Mouse (Mus musculus) intestine, embryonic 14.5 days (tissue): ENCODE data around the gene Tmem39a. TPM values are rescaled to one million over a fixed set of nuclear protein-coding genes. Genes with fewer than 3 reads are reported as not detected.

ENCODE experiments used
- ATAC-seq: fragments of 200-750 bp; cut with Nextera tagmentation; replicated peaks from 2 replicates; pipeline ENCODE4 v1.8.0; 2017; ENCODE audit warnings: low read depth, moderate number of reproducible peaks, moderate TSS enrichment, moderate library complexity; ENCODE audit not compliant: low FRiP score, low TSS enrichment
- DNase-seq: peaks from one replicate; pipeline ENCODE4 v3.0.0-alpha.2; 2018; ENCODE audit warnings: low spot score
- H3K27ac ChIP-seq: fragments of 300-500 bp; sonication (generic); 2 replicates; pipeline ENCODE4 v1.5.1; 2014; ENCODE audit warnings: low read depth, mild to moderate bottlenecking, control low read depth
- H3K27me3 ChIP-seq: fragments of 300-500 bp; sonication (generic); replicated peaks from 2 replicates; pipeline ENCODE4 v1.6.1; 2014; ENCODE audit warnings: low read length, control low read depth; ENCODE audit not compliant: control insufficient read depth, insufficient read depth
- H3K36me3 ChIP-seq: fragments of 300-500 bp; sonication (generic); 2 replicates; pipeline ENCODE4 v1.6.1; 2014; ENCODE audit warnings: low read length, control low read depth; ENCODE audit not compliant: control insufficient read depth, insufficient read depth
- H3K4me1 ChIP-seq: fragments of 300-500 bp; sonication (generic); replicated peaks from 2 replicates; pipeline ENCODE4 v1.6.1; 2014; ENCODE audit warnings: low read length, control low read depth, mixed read lengths; ENCODE audit not compliant: control insufficient read depth, insufficient read depth
- H3K4me2 ChIP-seq: fragments of 300-500 bp; sonication (generic); 2 replicates; pipeline ENCODE4 v1.6.1; 2014; ENCODE audit warnings: low read length
- H3K4me3 ChIP-seq: fragments of 300-500 bp; sonication (generic); 2 replicates; pipeline ENCODE4 v1.5.1; 2014; ENCODE audit warnings: low read depth, low read length, control low read depth, mixed read lengths
- H3K9ac ChIP-seq: fragments of 300-500 bp; sonication (generic); 2 replicates; pipeline ENCODE4 v1.6.1; 2014; ENCODE audit warnings: mild to moderate bottlenecking, low read length
- H3K9me3 ChIP-seq: fragments of 300-500 bp; sonication (generic); 2 replicates; pipeline ENCODE4 v1.6.1; 2016; ENCODE audit warnings: low read length, control low read depth; ENCODE audit not compliant: control insufficient read depth
- WGBS: fragments of 180-500 bp; shearing (Covaris S2); extraction: QIAGEN DNeasy Blood & Tissue Kit; methylation state at CpG from one replicate; pipeline ENCODE4 v1.1.7; 2014; 5-methylcytosine and 5-hydroxymethylcytosine counted together
- polyA plus RNA-seq: library from polyadenylated mRNA; unstranded; fragments of >200 nt; fragmentation: Nextera tagmentation; extraction: Ambion mirVana; gene quantifications from 2 replicates; pipeline ENCODE4 v1.2.1, GENCODE M21; 2014

The Tmem39a gene
- polyA plus RNA-seq, 1 experiment from 2014 or later = 97.9 TPM

- H3K27me3 ChIP-seq = no peaks in the 10 kb centered on the region
- no peak overlapping the region for H3K4me3 ChIP-seq
- DNase-seq (no peak), ATAC-seq (no peak)
- no peaks in the 10 kb centered on the region for H3K9me3 ChIP-seq
- H3K9ac ChIP-seq = no peak overlapping the region
- WGBS = 95% methylated on average over 13 of the region's 13 CpGs
- no peak overlapping the region for H3K27ac ChIP-seq
- H3K36me3 ChIP-seq = 0 out of 2 replicates have a peak, but pooled peaks cover 16% of the 10 kb centered on the region
- H3K4me1 ChIP-seq = no peaks in the 10 kb centered on the region
- no peak overlapping the region for H3K4me2 ChIP-seq
These were observed 59.5 kb downstream of the Tmem39a start for GRCm38 (mm10) chr16:38617977-38618376.

GRCm38 (mm10) chr16:38619054-38619453, 60.6 kb downstream of the Tmem39a start:
- Histone ChIP-seq H3K4me3 (no peak overlapping the region), H3K27ac (no peak overlapping the region), H3K9ac (no peak overlapping the region), H3K4me2 (no peak overlapping the region), H3K36me3 (0 out of 2 replicates have a peak, but pooled peaks cover 16% of the 10 kb centered on the region), H3K4me1 (no peaks in the 10 kb centered on the region), H3K27me3 (no peaks in the 10 kb centered on the region), H3K9me3 (no peaks in the 10 kb centered on the region)
- DNase-seq (peak; percentile 83), ATAC-seq (no peak)
- 25% methylated on average over 6 of the region's 6 CpGs for WGBS

GRCm38 (mm10) chr16:38620696-38621450, 62.4 kb downstream of the Tmem39a start:
- no peak overlapping the region for H3K27ac ChIP-seq
- WGBS = 89% methylated on average over 16 of the region's 16 CpGs
- H3K27me3 ChIP-seq = no peaks in the 10 kb centered on the region
- peaks cover 24% of the 10 kb centered on the region; the same call in 1 of the 2 replicates for H3K36me3 ChIP-seq
- DNase-seq (no peak), ATAC-seq (no peak)
- no peaks in the 10 kb centered on the region for H3K4me1 ChIP-seq
- H3K4me3 ChIP-seq = no peak overlapping the region
- H3K4me2 ChIP-seq = no peak overlapping the region
- no peaks in the 10 kb centered on the region for H3K9me3 ChIP-seq
- H3K9ac ChIP-seq = no peak overlapping the region

GRCm38 (mm10) chr16:38622283-38622682, 63.8 kb downstream of the Tmem39a start:
- ATAC-seq (no peak), DNase-seq (no peak)
- 88% methylated on average over 2 of the region's 2 CpGs for WGBS
- no peak overlapping the region for H3K4me3 ChIP-seq
- no peak overlapping the region for H3K4me2 ChIP-seq
- no peaks in the 10 kb centered on the region for H3K27me3 ChIP-seq
- no peak overlapping the region for H3K27ac ChIP-seq
- H3K36me3 ChIP-seq = peaks cover 24% of the 10 kb centered on the region; the same call in 1 of the 2 replicates
- no peaks in the 10 kb centered on the region for H3K9me3 ChIP-seq
- no peak overlapping the region for H3K9ac ChIP-seq
- H3K4me1 ChIP-seq = no peaks in the 10 kb centered on the region

- Histone ChIP-seq H3K9ac (no peak overlapping the region), H3K4me2 (no peak overlapping the region), H3K36me3 (peaks cover 20% of the 10 kb centered on the region; the same call in 1 of the 2 replicates), H3K4me1 (no peaks in the 10 kb centered on the region), H3K27me3 (no peaks in the 10 kb centered on the region), H3K9me3 (no peaks in the 10 kb centered on the region), H3K27ac (no peak overlapping the region), H3K4me3 (no peak overlapping the region)
- 79% methylated on average over 11 of the region's 11 CpGs for WGBS
- DNase-seq (no peak), ATAC-seq (no peak)
These were observed 65.8 kb downstream of the Tmem39a start for GRCm38 (mm10) chr16:38624303-38624702.

- Histone ChIP-seq H3K4me2 (no peak overlapping the region), H3K27ac (no peak overlapping the region), H3K9me3 (no peaks in the 10 kb centered on the region), H3K27me3 (no peaks in the 10 kb centered on the region), H3K9ac (no peak overlapping the region), H3K4me3 (no peak overlapping the region), H3K4me1 (no peaks in the 10 kb centered on the region), H3K36me3 (peaks cover 12% of the 10 kb centered on the region; the same call in 1 of the 2 replicates)
- DNase-seq (no peak), ATAC-seq (no peak)
- 86% methylated on average over 7 of the region's 7 CpGs for WGBS
These were observed 66.9 kb downstream of the Tmem39a start for GRCm38 (mm10) chr16:38625411-38625810.

GRCm38 (mm10) chr16:38625811-38626369, 67.4 kb downstream of the Tmem39a start:
- no peak for ATAC-seq

GRCm38 (mm10) chr16:38632147-38632546, 73.6 kb downstream of the Tmem39a start:
- no peak overlapping the region for H3K4me3 ChIP-seq
- DNase-seq = peak; percentile 77
- H3K4me2 ChIP-seq = no peak overlapping the region
- H3K9me3 ChIP-seq = no peaks in the 10 kb centered on the region
- no peak overlapping the region for H3K27ac ChIP-seq
- no peaks in the 10 kb centered on the region for H3K36me3 ChIP-seq
- 62% methylated on average over 6 of the region's 6 CpGs for WGBS
- no peak overlapping the region for H3K9ac ChIP-seq
- H3K4me1 ChIP-seq = no peaks in the 10 kb centered on the region
- H3K27me3 ChIP-seq = no peaks in the 10 kb centered on the region
- no peak for ATAC-seq

More at GRCm38 (mm10) chr16:38625811-38626369, 67.4 kb downstream of the Tmem39a start:
- H3K36me3 ChIP-seq = peaks cover 7% of the 10 kb centered on the region; the same call in 1 of the 2 replicates
- H3K27ac ChIP-seq = no peak overlapping the region
- H3K4me2 ChIP-seq = no peak overlapping the region
- WGBS = 82% methylated on average over 10 of the region's 10 CpGs
- H3K27me3 ChIP-seq = no peaks in the 10 kb centered on the region
- no peaks in the 10 kb centered on the region for H3K4me1 ChIP-seq
- H3K9ac ChIP-seq = no peak overlapping the region
- DNase-seq = no peak
- no peaks in the 10 kb centered on the region for H3K9me3 ChIP-seq
- no peak overlapping the region for H3K4me3 ChIP-seq
